Mouse (Mus musculus) hematopoietic stem cell, adult 5-6 weeks (primary cell): ENCODE results near the gene Smlr1. TPM values are rescaled to one million over a fixed set of nuclear protein-coding genes. Genes with fewer than 3 reads are reported as not detected.
A peak's percentile ranks its signal among the peaks of the same experiment; 100 is the strongest.

Experiments used
- ATAC-seq, 2 experiments: fragments of 125-278 bp in 1 of 2; replicated peaks in 1 of 2; 2 replicates each; pipeline ENCODE4 v1.8.0; 2016 to 2017; ENCODE audit warnings: inconsistent platforms in 2 of 2, mild to moderate bottlenecking in 2 of 2, moderate number of reproducible peaks in 2 of 2, low read depth in 1 of 2, moderate TSS enrichment in 1 of 2; ENCODE audit not compliant: low FRiP score in 2 of 2, poor library complexity in 2 of 2, severe bottlenecking in 2 of 2, insufficient read depth in 1 of 2, low TSS enrichment in 1 of 2
- total RNA-seq: library from RNA; stranded (forward); fragments of 172-1452, 232-1000 nt; gene quantifications from 2 replicates; pipeline ENCODE4 v1.2.3, GENCODE M21; 2017

Smlr1 gene
- not detected in 2 replicates for total RNA-seq

DNA sequence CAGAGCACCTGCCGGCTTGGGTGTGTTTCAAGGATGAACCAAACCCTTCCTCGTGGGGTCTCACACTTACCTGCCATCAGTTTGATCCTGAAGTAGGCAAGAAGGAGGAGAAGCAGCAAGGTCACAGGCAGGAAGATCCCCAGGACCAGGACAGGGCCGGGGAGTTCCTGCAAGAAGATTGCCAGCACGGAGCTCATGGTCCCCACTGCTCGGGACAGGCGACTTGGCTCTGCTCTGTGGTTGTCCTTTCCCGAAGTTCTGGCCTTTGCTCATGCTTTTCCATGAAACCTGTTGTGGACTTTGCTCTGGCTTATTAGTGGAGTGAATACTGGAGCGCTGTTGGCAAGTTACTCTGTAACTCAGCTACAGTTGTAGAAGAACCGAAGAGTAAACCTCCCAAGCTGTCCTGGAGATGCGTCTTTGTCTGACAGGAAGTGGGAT is at the start of gene Smlr1:
Gene Smlr1, minus strand, starts transcription at position 377 of the 441 bp plus-strand sequence.
- ATAC-seq: no peak

DNA sequence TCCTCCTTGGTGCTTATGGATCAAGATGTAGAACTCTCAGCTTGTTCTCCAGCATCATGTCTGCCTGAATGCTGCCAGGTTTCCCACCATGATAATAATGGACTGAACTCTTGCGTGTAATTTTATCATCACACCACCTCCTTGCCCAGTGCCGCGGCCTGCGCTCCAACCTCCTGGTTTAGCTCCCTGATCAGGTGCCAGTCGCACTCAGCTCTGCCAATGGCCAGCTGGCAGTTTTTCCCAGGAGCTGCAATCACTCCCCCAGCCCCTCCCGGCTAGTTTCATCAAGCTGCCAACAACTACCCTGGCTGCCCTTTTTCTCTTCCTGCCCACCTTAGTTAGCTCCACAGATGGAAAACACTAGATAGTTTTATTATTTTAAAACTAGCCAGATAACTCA is 48.8 kb upstream of the Smlr1 start:
- no peak for ATAC-seq

DNA sequence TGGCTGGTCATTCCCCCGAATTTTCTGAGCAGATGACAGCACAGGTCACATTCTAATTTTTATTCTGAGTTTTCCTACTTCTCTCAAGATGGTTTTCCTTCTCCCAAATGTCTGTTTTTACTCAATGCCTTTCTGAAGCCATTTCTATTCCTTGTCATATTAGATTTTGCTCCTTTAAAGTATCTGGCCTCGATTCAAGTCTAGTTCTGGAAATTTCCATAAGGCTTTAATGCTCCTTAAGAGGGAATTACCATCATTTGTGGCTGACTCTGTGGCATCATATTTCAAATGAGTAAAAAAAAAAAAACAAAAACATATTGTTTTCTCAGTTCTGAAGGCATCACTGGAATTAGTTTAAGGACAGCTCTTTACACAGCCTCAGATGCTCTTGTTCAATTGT is 44.0 kb upstream of the Smlr1 start:
- ATAC-seq: no peak

DNA sequence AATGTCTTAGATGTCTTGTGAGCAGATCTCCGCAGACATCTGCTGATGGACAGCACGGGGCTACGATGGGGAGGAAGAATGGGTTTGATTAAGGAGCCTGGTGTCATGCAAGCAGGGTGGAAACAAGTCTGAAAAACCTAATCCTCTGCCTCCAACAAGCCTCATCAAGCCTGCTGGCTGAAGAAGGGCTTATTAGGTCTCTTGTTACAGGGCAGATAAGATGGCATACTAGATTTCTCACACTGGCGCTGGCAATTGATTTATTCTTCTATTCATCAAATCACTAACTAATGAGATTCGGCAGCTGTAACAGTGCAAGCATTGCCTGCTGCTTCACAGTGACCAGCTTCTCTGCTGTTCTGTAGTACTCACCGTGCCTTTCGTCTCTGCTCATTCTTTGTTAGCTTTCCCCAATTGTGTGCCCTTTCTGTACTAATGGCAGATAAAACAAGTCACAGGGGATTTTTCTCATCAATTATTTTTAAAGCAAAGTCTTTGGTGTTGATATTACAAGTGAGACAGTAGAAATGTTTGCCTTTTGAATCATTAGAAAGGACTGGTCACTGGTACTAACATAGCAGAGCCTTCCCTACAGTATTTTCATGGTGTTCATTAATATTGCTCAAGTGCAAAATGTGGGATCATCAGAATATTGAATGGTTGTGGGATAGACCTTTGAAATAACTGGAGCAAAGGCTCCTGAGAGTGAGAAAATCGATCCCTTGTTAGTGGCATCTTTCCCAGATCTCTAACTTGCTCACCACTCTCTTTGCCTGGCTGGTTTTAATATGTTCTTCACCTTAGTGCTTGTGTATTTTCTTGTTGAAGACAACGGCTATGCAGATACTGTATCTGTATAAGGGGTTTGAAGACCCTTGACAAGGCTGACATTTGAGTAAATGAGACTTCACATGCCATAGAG is 35.5 kb upstream of the Smlr1 start:
- ATAC-seq: no peak

DNA sequence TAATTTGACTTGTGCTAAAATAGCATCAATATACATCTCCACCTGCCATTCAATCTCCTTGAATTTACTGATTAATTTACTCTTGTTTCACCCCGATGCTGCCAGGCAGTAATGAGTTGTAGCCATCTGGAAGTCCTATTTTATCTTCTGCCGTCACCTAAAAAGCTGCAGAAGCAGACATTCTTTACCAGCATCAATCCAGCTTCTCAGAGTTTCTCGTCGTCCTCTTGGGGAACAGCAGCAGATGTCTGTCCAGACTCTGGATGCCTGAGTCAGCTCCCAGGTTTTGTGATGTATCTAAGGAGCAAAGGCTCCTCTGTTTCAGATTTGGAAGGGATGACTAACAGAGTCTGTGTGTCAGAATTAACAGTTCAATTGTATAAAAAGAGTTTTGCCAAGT is 16.9 kb upstream of the Smlr1 start:
- ATAC-seq: no peak

DNA sequence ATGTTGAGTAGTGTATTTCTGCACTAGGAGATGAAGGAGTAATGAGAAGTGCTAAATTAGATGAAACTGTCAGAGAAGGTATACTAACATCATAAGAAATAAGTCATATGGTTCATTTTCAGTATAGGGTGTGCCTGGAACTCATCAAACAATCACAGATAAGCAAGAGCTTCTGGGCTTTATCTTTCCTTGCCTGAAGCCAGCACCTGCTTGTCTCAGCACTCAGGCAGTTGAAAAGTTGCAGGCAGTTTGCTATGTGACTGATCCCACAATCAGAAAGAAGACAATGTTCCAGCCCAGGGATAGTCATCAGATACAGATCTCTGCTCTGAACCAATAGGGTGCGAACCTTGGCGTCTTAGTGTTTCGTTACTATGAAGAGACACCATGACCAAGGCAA is 5.0 kb upstream of the Smlr1 start:
- no peak for ATAC-seq

DNA sequence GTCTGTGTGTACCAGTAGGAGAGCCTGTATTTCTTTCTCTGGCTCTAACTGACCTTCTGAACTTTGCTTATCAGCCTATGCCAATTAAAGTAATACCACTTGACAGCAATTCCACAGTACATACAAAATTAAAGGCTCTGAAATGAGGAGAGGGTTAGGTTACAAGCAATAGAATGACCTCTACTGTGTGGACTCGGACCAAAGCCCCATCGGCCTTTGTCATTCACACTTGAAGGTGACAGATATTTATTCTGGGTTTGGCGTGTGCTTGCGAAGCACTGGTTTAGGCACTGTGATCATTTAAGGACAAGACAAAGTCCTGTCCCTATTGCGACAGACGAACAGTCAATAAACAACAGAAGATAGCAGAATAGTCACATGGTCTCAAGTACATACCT is 3.7 kb upstream of the Smlr1 start:
- no peak for ATAC-seq

DNA sequence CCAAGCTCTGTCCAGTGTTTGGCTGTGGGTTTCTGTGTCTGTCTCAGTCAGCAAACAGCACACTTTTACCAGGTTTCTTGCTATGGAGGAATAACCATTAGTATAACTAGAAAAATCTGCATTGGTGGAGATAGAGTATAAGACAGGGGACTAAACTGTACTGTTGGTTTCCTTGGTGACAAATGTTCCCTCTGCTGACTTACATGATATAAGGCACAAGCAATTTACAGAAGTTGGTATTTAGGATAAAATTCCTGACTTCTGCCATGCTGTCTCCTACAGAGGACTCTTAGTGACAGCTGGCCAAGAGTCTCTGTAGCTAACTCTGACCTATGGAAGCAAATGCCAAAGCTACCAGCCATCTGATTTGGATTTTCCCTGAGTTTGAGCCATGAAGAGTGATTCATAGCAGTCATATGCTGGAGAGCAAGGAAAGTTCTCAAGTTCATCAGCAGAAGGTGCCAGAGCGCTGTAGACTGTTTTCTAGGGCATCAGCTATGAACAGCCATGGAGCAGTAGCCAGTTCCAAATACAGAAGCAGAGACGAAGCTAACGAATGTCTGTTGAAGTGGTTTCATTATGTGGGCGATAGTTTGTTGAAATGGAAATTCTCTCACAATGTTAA is 3.2 kb upstream of the Smlr1 start:
- ATAC-seq: no peak

DNA sequence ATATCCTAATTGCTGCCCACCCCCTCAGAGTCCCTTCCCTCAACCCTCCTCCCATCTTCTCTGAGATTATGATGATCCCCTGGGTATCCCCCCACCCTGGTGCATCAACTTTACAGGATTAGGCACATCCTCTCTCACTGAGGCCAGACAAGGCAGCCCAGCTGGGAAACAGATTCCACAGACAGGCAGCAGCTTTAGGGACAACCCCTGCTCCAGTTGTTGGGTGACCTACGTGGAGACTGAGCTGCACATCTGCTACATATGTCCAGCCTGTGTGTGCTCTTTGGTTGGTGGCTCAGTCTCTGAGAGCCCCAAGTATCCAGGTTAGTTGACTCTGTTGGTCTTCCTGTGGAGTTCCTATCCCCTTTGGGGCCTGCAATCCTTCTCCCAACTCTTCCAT is 2.7 kb upstream of the Smlr1 start:
- no peak for ATAC-seq

DNA sequence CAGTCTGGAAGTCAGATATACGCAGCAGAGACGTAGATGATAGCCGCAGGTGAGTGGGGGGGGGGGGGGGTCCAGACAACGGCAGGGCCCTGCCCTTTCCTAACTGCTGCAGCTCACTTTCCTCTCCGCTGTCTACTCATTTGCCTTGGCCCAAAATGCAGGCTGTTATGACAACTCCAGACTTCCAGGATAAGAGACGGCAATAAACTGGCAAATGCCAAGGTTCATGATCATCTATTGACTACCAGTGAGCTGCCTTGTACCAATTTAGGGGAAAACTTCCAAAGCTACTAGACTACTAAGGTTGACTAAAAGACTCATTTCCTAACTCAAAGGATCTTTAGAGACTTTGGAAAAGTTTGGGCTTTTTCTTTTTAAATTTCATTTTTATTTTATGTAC is 554 bp upstream of the Smlr1 start:
- no peak for ATAC-seq

DNA sequence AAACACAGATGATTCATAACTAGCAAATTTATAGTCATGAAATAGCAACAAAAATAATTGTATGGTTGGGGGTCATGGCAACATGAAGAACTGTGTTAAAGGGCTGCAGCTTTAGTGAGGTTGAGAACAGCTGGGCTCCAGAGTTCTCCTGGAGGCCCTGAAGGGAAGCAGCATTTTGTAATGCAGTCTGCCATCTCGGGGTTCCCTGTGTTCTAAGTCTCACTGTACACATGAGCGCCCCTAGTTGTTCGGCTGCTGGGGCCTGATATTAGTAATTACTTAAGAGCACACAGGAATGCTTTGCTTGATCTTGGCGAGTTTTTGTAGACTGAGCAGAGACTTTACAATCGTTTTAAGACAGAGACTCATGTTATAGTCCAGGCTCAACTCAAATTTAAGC is 1.6 kb downstream of the Smlr1 start:
- no peak for ATAC-seq

DNA sequence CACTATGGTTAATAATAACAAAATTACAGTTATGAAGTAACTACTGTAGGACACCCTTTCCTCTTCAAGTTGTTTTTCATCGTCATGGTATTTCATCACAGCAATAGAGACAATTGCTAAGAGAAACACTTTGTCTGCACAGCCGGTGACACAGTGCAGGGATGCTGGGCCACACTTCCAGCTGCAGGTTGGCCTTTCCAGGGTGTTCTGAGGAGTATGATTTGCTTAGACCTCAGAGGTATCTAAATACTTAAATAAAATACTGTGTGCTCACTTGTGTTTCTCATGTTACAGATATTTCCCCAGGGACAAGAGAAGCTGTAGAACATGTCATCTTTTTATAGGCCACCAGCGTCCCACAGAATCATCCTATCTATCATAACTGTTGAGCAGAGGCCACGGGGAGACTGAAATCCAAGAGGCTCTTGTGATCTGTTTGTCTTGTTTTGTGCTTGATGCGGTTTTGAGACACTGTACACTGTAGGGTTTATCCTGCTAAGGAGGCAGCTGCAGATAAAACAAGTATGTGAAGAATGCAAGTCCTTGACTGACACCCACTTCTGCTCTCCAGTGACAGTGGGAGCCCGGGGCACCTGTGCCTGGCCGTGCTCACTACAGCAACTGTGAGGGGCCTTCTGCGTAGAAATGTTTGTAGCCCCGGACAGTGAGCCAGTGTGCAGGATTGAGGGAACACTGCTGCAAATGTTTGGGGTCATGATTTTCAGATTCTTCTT is 2.4 kb downstream of the Smlr1 start:
- no peak for ATAC-seq

DNA sequence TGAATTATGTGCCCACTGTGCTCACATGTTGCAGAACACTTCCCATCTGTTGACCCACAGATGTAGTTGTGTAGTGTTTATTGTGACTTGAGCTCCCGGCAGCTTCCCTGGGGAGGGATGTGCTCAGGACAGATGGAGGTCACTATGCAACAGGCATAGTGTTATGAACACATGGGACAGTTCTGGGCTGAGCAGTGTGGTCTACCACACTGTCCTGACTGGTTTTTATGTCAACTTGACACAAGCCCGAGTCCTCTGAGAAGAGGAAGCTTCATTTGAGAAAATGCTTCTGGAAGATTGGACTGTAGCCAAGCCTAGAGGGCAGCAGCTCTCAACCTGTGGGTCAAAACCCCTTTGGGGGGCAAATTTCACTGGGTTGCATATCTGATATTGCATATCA is 3.0 kb downstream of the Smlr1 start:
- peak; percentile 46 to 59; a peak in 2 of 4 replicates for ATAC-seq

DNA sequence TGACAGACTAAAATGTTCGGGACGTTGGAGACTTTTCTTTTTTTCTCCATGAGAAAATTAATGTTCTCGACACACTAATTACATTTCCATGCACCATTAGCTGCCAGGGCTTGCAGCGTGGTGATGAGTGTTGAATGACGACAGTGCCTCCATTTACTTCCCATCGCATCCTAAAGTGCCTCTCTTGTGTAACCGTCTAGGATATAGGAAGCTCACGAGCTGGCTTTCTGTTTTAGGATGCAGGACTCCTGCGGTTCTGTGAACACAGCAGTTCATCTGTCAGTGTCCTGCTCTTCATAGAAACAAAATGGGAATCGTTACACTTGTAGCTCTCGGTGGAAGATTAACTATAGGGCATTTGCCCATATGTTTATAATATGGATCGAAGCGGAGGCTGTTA is 4.7 kb downstream of the Smlr1 start:
- ATAC-seq: no peak

DNA sequence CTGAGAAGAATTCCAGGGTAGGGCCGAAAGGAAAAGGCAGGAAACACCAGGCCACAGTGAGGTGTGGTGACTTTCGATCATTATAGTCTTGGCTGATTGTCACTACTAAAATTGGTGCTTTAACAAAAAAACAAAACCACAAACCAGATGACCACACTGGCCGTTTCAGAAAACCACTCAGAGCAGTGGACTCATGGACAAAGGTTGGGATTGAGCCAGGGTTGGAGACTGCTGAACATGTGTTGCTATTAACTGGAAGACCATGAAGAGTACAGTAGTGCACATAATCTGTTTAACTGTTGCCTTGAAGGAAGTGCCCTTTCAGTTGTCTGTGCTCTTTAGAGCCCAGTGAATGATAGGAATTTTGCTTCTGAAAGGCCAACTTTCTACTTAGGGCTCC is 8.9 kb downstream of the Smlr1 start:
- ATAC-seq: no peak

DNA sequence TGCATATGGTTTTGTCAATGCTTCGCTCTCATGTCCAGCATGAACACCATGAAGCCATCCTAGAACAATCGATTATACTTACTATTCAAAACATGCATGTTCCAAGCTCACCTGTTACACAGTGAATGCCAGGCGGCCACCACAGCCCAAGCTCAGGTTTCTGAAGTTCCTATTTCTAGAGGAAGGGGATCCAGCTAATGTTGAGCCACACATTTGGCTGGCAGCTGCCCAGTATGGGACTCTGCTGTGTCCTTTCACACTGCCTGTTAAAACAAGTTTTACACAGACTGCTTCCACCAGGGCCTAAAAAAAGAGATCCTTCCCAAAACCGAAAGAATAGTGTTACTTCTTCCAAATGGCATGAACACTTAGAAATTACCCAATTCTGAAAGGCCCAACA is 9.4 kb downstream of the Smlr1 start:
- no peak for ATAC-seq

DNA sequence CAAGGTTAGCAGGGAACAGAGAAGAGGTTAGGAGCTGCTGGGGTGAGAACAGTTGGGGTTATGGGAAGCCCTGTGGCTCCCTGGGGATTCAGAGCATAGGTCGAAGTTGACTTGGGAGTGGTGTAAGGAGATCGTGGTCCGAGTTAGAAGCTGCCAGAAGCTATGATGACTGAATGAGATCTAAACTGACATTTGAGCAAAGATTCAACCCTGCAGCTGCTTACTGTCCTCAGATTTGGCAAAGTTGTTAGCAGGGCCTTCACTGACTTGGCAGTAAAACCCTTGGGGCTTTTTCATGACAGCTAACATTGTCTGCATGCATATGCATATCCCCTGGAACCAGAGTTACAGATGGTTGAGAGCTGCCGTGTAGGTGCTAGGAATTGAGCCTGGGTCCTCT is 9.9 kb downstream of the Smlr1 start:
- ATAC-seq: no peak

DNA sequence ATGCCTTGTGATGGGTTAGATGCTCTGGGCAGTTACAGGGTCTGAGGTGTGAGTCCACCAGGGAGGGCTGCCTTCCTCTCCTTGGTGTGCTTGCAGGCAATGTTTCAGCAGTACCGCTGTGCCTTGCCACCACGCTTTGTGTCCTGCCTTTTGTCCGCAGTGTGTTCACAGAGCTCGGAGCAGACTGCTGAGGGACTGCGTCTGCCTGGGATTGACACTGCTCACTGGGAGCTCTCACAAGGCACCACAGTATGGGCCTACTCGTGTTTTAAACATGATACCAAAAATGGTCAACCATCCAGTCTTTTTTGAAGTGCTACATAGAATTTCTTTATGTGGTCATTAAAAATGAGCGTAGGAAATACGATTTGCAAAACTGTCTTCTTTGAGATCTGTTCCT is 12.3 kb downstream of the Smlr1 start:
- ATAC-seq: no peak
